Mouse (Mus musculus): ENCODE results near the gene Zfp219. TPM values are rescaled to one million over a fixed set of nuclear protein-coding genes. Genes with fewer than 3 reads are reported as not detected.

The Zfp219 gene
- polyA plus RNA-seq, 1 experiment from 2014 or later, result 19.2 TPM

- Histone ChIP-seq H3K27ac (replicated peaks in 1 of 2; ENCODE audit: control insufficient read depth in 1 of 2, insufficient read depth in 1 of 2, low read depth in 2 of 2, low read length in 2 of 2) (no peak overlapping the region), H3K4me2 (ENCODE audit: low read length) (no peak overlapping the region), H3K27me3 (ENCODE audit: control insufficient read depth, insufficient read depth, low read length) (no peaks in the 10 kb centered on the region), H3K36me3 (ENCODE audit: control insufficient read depth, insufficient read depth, low read length) (peaks cover 95% of the 10 kb centered on the region), H3K9ac (ENCODE audit: low read length) (no peak overlapping the region), H3K4me3 (ENCODE audit: control insufficient read depth in 1 of 2, insufficient read depth in 1 of 2, low read depth in 1 of 2, low read length in 2 of 2) (no peak overlapping the region), H3K9me3 (ENCODE audit: control insufficient read depth, low read length) (no peaks in the 10 kb centered on the region), H3K4me1 (ENCODE audit: control insufficient read depth in 2 of 2, insufficient read depth in 2 of 2, low read length in 2 of 2) (no peaks in the 10 kb centered on the region)
- 81% methylated on average over 14 of the region's 14 CpGs for WGBS
- no peak for ATAC-seq (ENCODE audit: insufficient number of reproducible peaks, insufficient read depth, low FRiP score, low read depth)
Observed at GRCm38 (mm10) chr14:51997483-51997882, 23.1 kb downstream of the Zfp219 start.

GRCm38 (mm10) chr14:51996866-51997265 lies 23.7 kb downstream of the Zfp219 start:
- no peak overlapping the region for H3K4me2 ChIP-seq (ENCODE audit: low read length)
- peaks cover 95% of the 10 kb centered on the region for H3K36me3 ChIP-seq (ENCODE audit: control insufficient read depth, insufficient read depth, low read length)
- no peaks in the 10 kb centered on the region for H3K4me1 ChIP-seq (ENCODE audit: control insufficient read depth in 2 of 2, insufficient read depth in 2 of 2, low read length in 2 of 2)
- 58% methylated on average over 17 of the region's 17 CpGs for WGBS
- H3K4me3 ChIP-seq (ENCODE audit: control insufficient read depth in 1 of 2, insufficient read depth in 1 of 2, low read depth in 1 of 2, low read length in 2 of 2), result no peak overlapping the region
- no peak overlapping the region for H3K27ac ChIP-seq (replicated peaks in 1 of 2; ENCODE audit: control insufficient read depth in 1 of 2, insufficient read depth in 1 of 2, low read depth in 2 of 2, low read length in 2 of 2)
- H3K27me3 ChIP-seq (ENCODE audit: control insufficient read depth, insufficient read depth, low read length), result no peaks in the 10 kb centered on the region
- no peak overlapping the region for H3K9ac ChIP-seq (ENCODE audit: low read length)
- ATAC-seq (ENCODE audit: insufficient number of reproducible peaks, insufficient read depth, low FRiP score, low read depth), result no peak
- no peaks in the 10 kb centered on the region for H3K9me3 ChIP-seq (ENCODE audit: control insufficient read depth, low read length)

- H3K36me3 ChIP-seq (ENCODE audit: control insufficient read depth, insufficient read depth, low read length), result peaks cover 96% of the 10 kb centered on the region
Observed at GRCm38 (mm10) chr14:51996231-51996841, 24.2 kb downstream of the Zfp219 start.

GRCm38 (mm10) chr14:51995219-51995871 lies 25.2 kb downstream of the Zfp219 start:
- Histone ChIP-seq H3K36me3 (ENCODE audit: control insufficient read depth, insufficient read depth, low read length) (peaks cover 98% of the 10 kb centered on the region), H3K27ac (replicated peaks in 1 of 2; ENCODE audit: control insufficient read depth in 1 of 2, insufficient read depth in 1 of 2, low read depth in 2 of 2, low read length in 2 of 2) (no peak overlapping the region), H3K4me3 (ENCODE audit: control insufficient read depth in 1 of 2, insufficient read depth in 1 of 2, low read depth in 1 of 2, low read length in 2 of 2) (no peak overlapping the region), H3K4me1 (ENCODE audit: control insufficient read depth in 2 of 2, insufficient read depth in 2 of 2, low read length in 2 of 2) (no peaks in the 10 kb centered on the region), H3K9me3 (ENCODE audit: control insufficient read depth, low read length) (no peaks in the 10 kb centered on the region), H3K9ac (ENCODE audit: low read length) (no peak overlapping the region), H3K4me2 (ENCODE audit: low read length) (no peak overlapping the region), H3K27me3 (ENCODE audit: control insufficient read depth, insufficient read depth, low read length) (no peaks in the 10 kb centered on the region)
- 76% methylated on average over 12 of the region's 12 CpGs for WGBS
- no peak for ATAC-seq (ENCODE audit: insufficient number of reproducible peaks, insufficient read depth, low FRiP score, low read depth)

More at GRCm38 (mm10) chr14:51996231-51996841, 24.2 kb downstream of the Zfp219 start:
- no peak for ATAC-seq (ENCODE audit: insufficient number of reproducible peaks, insufficient read depth, low FRiP score, low read depth)
- 85% methylated on average over 13 of the region's 13 CpGs for WGBS
- Histone ChIP-seq H3K27ac (replicated peaks in 1 of 2; ENCODE audit: control insufficient read depth in 1 of 2, insufficient read depth in 1 of 2, low read depth in 2 of 2, low read length in 2 of 2) (no peak overlapping the region), H3K9ac (ENCODE audit: low read length) (no peak overlapping the region), H3K27me3 (ENCODE audit: control insufficient read depth, insufficient read depth, low read length) (no peaks in the 10 kb centered on the region), H3K4me1 (ENCODE audit: control insufficient read depth in 2 of 2, insufficient read depth in 2 of 2, low read length in 2 of 2) (no peaks in the 10 kb centered on the region), H3K9me3 (ENCODE audit: control insufficient read depth, low read length) (no peaks in the 10 kb centered on the region), H3K4me3 (ENCODE audit: control insufficient read depth in 1 of 2, insufficient read depth in 1 of 2, low read depth in 1 of 2, low read length in 2 of 2) (no peak overlapping the region), H3K4me2 (ENCODE audit: low read length) (no peak overlapping the region)

- H3K4me3 ChIP-seq (ENCODE audit: control insufficient read depth in 1 of 2, insufficient read depth in 1 of 2, low read depth in 1 of 2, low read length in 2 of 2), result no peak overlapping the region
- no peak overlapping the region for H3K4me2 ChIP-seq (ENCODE audit: low read length)
- no peaks in the 10 kb centered on the region for H3K27me3 ChIP-seq (ENCODE audit: control insufficient read depth, insufficient read depth, low read length)
- H3K4me1 ChIP-seq (ENCODE audit: control insufficient read depth in 2 of 2, insufficient read depth in 2 of 2, low read length in 2 of 2), result no peaks in the 10 kb centered on the region
- no peak for ATAC-seq (ENCODE audit: insufficient number of reproducible peaks, insufficient read depth, low FRiP score, low read depth)
- H3K27ac ChIP-seq (replicated peaks in 1 of 2; ENCODE audit: control insufficient read depth in 1 of 2, insufficient read depth in 1 of 2, low read depth in 2 of 2, low read length in 2 of 2), result no peak overlapping the region
- no peak overlapping the region for H3K9ac ChIP-seq (ENCODE audit: low read length)
- peaks cover 98% of the 10 kb centered on the region for H3K36me3 ChIP-seq (ENCODE audit: control insufficient read depth, insufficient read depth, low read length)
- no peaks in the 10 kb centered on the region for H3K9me3 ChIP-seq (ENCODE audit: control insufficient read depth, low read length)
- 78% methylated on average over 4 of the region's 4 CpGs for WGBS
Observed at GRCm38 (mm10) chr14:51994453-51994852, 26.1 kb downstream of the Zfp219 start.

GRCm38 (mm10) chr14:51989461-51989970 lies 31.0 kb downstream of the Zfp219 start:
- WGBS, result 72% methylated on average over 12 of the region's 12 CpGs
- no peak overlapping the region for H3K4me2 ChIP-seq (ENCODE audit: low read length)
- no peak for ATAC-seq (ENCODE audit: insufficient number of reproducible peaks, insufficient read depth, low FRiP score, low read depth)
- no peak overlapping the region for H3K9ac ChIP-seq (ENCODE audit: low read length)
- no peak overlapping the region for H3K4me3 ChIP-seq (ENCODE audit: control insufficient read depth in 1 of 2, insufficient read depth in 1 of 2, low read depth in 1 of 2, low read length in 2 of 2)
- H3K9me3 ChIP-seq (ENCODE audit: control insufficient read depth, low read length), result no peaks in the 10 kb centered on the region
- peaks cover 76% of the 10 kb centered on the region for H3K36me3 ChIP-seq (ENCODE audit: control insufficient read depth, insufficient read depth, low read length)
- H3K27me3 ChIP-seq (ENCODE audit: control insufficient read depth, insufficient read depth, low read length), result no peaks in the 10 kb centered on the region
- H3K27ac ChIP-seq (replicated peaks in 1 of 2; ENCODE audit: control insufficient read depth in 1 of 2, insufficient read depth in 1 of 2, low read depth in 2 of 2, low read length in 2 of 2), result no peak overlapping the region
- H3K4me1 ChIP-seq (ENCODE audit: control insufficient read depth in 2 of 2, insufficient read depth in 2 of 2, low read length in 2 of 2), result peaks cover 2 to 12% of the 10 kb centered on the region in 2 experiments; a peak in 3 of 4 replicates

GRCm38 (mm10) chr14:51988731-51989130 lies 31.8 kb downstream of the Zfp219 start:
- Histone ChIP-seq H3K27me3 (ENCODE audit: control insufficient read depth, insufficient read depth, low read length) (no peaks in the 10 kb centered on the region), H3K27ac (replicated peaks in 1 of 2; ENCODE audit: control insufficient read depth in 1 of 2, insufficient read depth in 1 of 2, low read depth in 2 of 2, low read length in 2 of 2) (no peak overlapping the region), H3K4me2 (ENCODE audit: low read length) (no peak overlapping the region), H3K4me3 (ENCODE audit: control insufficient read depth in 1 of 2, insufficient read depth in 1 of 2, low read depth in 1 of 2, low read length in 2 of 2) (no peak overlapping the region), H3K36me3 (ENCODE audit: control insufficient read depth, insufficient read depth, low read length) (peaks cover 68% of the 10 kb centered on the region), H3K9me3 (ENCODE audit: control insufficient read depth, low read length) (no peaks in the 10 kb centered on the region), H3K4me1 (ENCODE audit: control insufficient read depth in 2 of 2, insufficient read depth in 2 of 2, low read length in 2 of 2) (peaks cover 2 to 18% of the 10 kb centered on the region in 2 experiments; a peak in 3 of 4 replicates), H3K9ac (ENCODE audit: low read length) (no peak overlapping the region)
- no peak for ATAC-seq (ENCODE audit: insufficient number of reproducible peaks, insufficient read depth, low FRiP score, low read depth)
- WGBS, result 86% methylated on average over 12 of the region's 12 CpGs

All from heart, embryonic 14.5 days (tissue).